Mouse (Mus musculus): Measurements from ENCODE around the gene Gm20605. TPM values are rescaled to one million over a fixed set of nuclear protein-coding genes. Genes with fewer than 3 reads are reported as not detected.

Gm20605 gene
- total RNA-seq, 2 experiments from 2014 or later = 2.9 to 3.9 TPM

- no peak for DNase-seq
Observed at GRCm38 (mm10) chr5:137690531-137690930, 61.6 kb downstream of the Gm20605 start.

- no peak for DNase-seq
Observed at GRCm38 (mm10) chr5:137691881-137692280, 62.9 kb downstream of the Gm20605 start.

Other genes with a start within 250 kb of the Gm20605 start
- gene Zan, start 152.1 kb upstream of the Gm20605 start, total RNA-seq (2021) = under 1 TPM in 1 of 2 experiments, not detected in 1; 0.08 TPM
- gene Pop7, start 126.7 kb upstream of the Gm20605 start, total RNA-seq (2021) = 1 to 10 TPM; 9.7 to 9.9 TPM
- 10 to 100 TPM; 15.2 to 17.5 TPM for gene Gigyf1, start 110.6 kb upstream of the Gm20605 start, total RNA-seq (2021)
- not detected for gene Epo, start 95.9 kb upstream of the Gm20605 start, total RNA-seq (2021)
- gene Gnb2, start 95.7 kb upstream of the Gm20605 start, total RNA-seq (2021) = 100 to 1,000 TPM; 129 to 130 TPM
- gene Actl6b, start 75.7 kb upstream of the Gm20605 start, total RNA-seq (2021) = not detected
- not detected for gene Tfr2, start 59.3 kb upstream of the Gm20605 start, total RNA-seq (2021)
- gene Mospd3, start 28.1 kb upstream of the Gm20605 start, total RNA-seq (2021) = 10 to 100 TPM; 12.5 to 12.8 TPM
- gene Pcolce, start 15.4 kb upstream of the Gm20605 start, total RNA-seq (2021) = 100 to 1,000 TPM in 1 of 2 experiments, 10 to 100 TPM in 1; 79.0 to 112 TPM
- gene Fbxo24, start 173 bp upstream of the Gm20605 start, total RNA-seq (2021) = under 1 TPM; 0.16 to 0.18 TPM
- 10 to 100 TPM; 13.9 to 15.4 TPM for gene Lrch4, start 54 bp upstream of the Gm20605 start, total RNA-seq (2021)
- 1 to 10 TPM; 1.8 to 2.7 TPM for gene Sap25, start 12.2 kb downstream of the Gm20605 start, total RNA-seq (2021)
- 1 to 10 TPM in 1 of 2 experiments, under 1 TPM in 1; 0.36 to 1.5 TPM for gene Irs3, start 16.5 kb downstream of the Gm20605 start, total RNA-seq (2021)
- gene Agfg2, start 55.6 kb downstream of the Gm20605 start, total RNA-seq (2021) = 1 to 10 TPM; 3.3 to 4.7 TPM
- gene Nyap1, start 112.4 kb downstream of the Gm20605 start, total RNA-seq (2021) = under 1 TPM; 0.10 to 0.35 TPM
- gene Tsc22d4, start 116.6 kb downstream of the Gm20605 start, total RNA-seq (2021) = 10 to 100 TPM; 57.8 to 59.1 TPM
- gene Ppp1r35, start 149.7 kb downstream of the Gm20605 start, total RNA-seq (2021) = 1 to 10 TPM; 7.1 to 8.9 TPM
- 10 to 100 TPM; 14.7 to 20.1 TPM for gene Mepce, start 158.5 kb downstream of the Gm20605 start, total RNA-seq (2021)
- under 1 TPM in 1 of 2 experiments, not detected in 1; 0.35 TPM for gene Zcwpw1, start 158.6 kb downstream of the Gm20605 start, total RNA-seq (2021)
- gene Pilra, start 207.1 kb downstream of the Gm20605 start, total RNA-seq (2021) = under 1 TPM; 0.13 to 0.40 TPM
- under 1 TPM in 1 of 2 experiments, not detected in 1; 0.88 TPM for gene Pilrb1, start 228.9 kb downstream of the Gm20605 start, total RNA-seq (2021)
- under 1 TPM; 0.28 to 0.54 TPM for gene Pilrb2, start 242.6 kb downstream of the Gm20605 start, total RNA-seq (2021)

All from gastrocnemius, postnatal 25 days (tissue).